In the genomic region with DNA sequence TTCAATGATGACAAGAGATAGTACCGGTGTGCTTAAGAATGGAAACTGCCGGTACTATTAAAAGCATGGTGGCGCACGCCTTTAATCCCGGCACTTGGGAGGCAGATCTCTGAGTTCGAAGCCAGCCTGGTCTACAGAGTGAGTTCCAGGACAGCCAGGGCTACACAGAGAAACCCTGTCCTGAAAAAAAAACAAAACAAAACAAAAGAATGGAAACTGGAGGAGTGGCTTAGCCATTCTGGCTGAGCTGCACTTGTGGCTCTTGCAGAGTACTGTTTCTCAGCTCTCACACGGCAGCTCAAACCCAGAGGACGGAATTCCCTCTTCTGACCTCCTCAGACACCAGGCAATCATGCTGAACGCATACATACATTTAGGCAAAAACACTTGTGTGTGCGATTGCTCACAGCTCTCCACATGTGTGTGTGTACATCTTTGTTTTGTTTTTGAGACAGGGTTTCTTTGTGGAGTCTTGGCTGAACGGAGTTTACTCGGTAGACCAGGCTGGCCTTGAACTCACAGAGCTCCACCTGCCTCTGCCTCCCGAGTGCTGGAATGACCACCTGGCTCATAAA, we compare ENCODE assay signal across 15 mouse cellular contexts. TPM values are rescaled to one million over a fixed set of nuclear protein-coding genes. Genes with fewer than 3 reads are reported as not detected.
DNase-seq lines count a peak whose midpoint lies in the region; ATAC-seq and TF ChIP-seq lines count a peak whose summit lies in the region.
"Had no signal": no experiment of that assay in that cellular context is flagged by ENCODE, and none has a peak within 500 bp of the region (broad histone marks: within the 10 kb centered on the region; RNA-seq: fewer than 3 reads in every experiment).

No protein-coding gene starts in this region.

- H3K79me2 ChIP-seq in CH12.LX (replicated peaks; ENCODE audit: control insufficient read depth, extremely low read depth, insufficient read depth, poor library complexity, severe bottlenecking) = peaks cover 67% of the 10 kb centered on the region

- TF ChIP-seq CTCF in CH12.LX (conservative IDR thresholded peaks at IDR 0.05 in 1 of 2, IDR thresholded peaks at IDR 0.05 in 1 of 2; ENCODE audit: low read depth in 2 of 2, low read length in 2 of 2) = no peak

- H3K27ac ChIP-seq in forebrain, embryonic 14.5 days (ENCODE audit: low read depth, low read length) = no peak overlapping the region
- H3K27ac ChIP-seq in forebrain, embryonic 11.5 days (ENCODE audit: low read depth, low read length) = no peak overlapping the region
- H3K27ac ChIP-seq in intestine, embryonic 15.5 days = no peak overlapping the region
- no peak overlapping the region for H3K27ac ChIP-seq in intestine, embryonic 16.5 days (ENCODE audit: low read length)
- H3K27ac ChIP-seq in CH12.LX (ENCODE audit: insufficient read depth, low read depth) = peak overlapping the region; percentile 28; the same call in 1 of the 2 replicates
- H3K27ac ChIP-seq in limb, embryonic 14.5 days (replicated peaks; ENCODE audit: low read depth, low read length) = no peak overlapping the region
- H3K27ac ChIP-seq: layer of hippocampus, adult 2 months; limb, embryonic 15.5 days; midbrain, embryonic 12.5 days had no signal

- no peak for ATAC-seq in forebrain, embryonic 14.5 days
- ATAC-seq in forebrain, embryonic 11.5 days (replicated peaks; ENCODE audit: low FRiP score) = no peak
- ATAC-seq in intestine, embryonic 15.5 days = no peak
- ATAC-seq in intestine, embryonic 16.5 days = no peak
- no peak for ATAC-seq in limb, embryonic 14.5 days (ENCODE audit: low FRiP score, low read depth)

- no peak for TF ChIP-seq EP300 in CH12.LX (IDR thresholded peaks at IDR 0.05; ENCODE audit: low read length)

- H3K9me3 ChIP-seq in forebrain, embryonic 14.5 days (replicated peaks; ENCODE audit: control insufficient read depth, low read length) = no peaks in the 10 kb centered on the region
- H3K9me3 ChIP-seq in forebrain, embryonic 11.5 days (ENCODE audit: control insufficient read depth, low read length) = no peaks in the 10 kb centered on the region
- H3K9me3 ChIP-seq in intestine, embryonic 15.5 days = no peaks in the 10 kb centered on the region
- no peaks in the 10 kb centered on the region for H3K9me3 ChIP-seq in intestine, embryonic 16.5 days (ENCODE audit: control insufficient read depth, low read length)
- no peaks in the 10 kb centered on the region for H3K9me3 ChIP-seq in CH12.LX (replicated peaks; ENCODE audit: low read length)
- H3K9me3 ChIP-seq in limb, embryonic 14.5 days (ENCODE audit: control insufficient read depth, low read length) = no peaks in the 10 kb centered on the region
- H3K9me3 ChIP-seq: limb, embryonic 15.5 days; midbrain, embryonic 12.5 days had no signal

- no peak overlapping the region for H3K4me3 ChIP-seq in forebrain, embryonic 14.5 days (ENCODE audit: low read depth, low read length)
- H3K4me3 ChIP-seq in forebrain, embryonic 11.5 days (ENCODE audit: low read depth, low read length) = no peak overlapping the region
- H3K4me3 ChIP-seq in intestine, embryonic 15.5 days (replicated peaks) = no peak overlapping the region
- H3K4me3 ChIP-seq in intestine, embryonic 16.5 days (ENCODE audit: low read length) = no peak overlapping the region
- H3K4me3 ChIP-seq in CH12.LX (replicated peaks in 1 of 3; ENCODE audit: low read depth in 2 of 3, low read length in 2 of 3, poor library complexity in 1 of 3) = peak overlapping the region; percentile 30 to 76 (median 54)
- H3K4me3 ChIP-seq in limb, embryonic 14.5 days (replicated peaks; ENCODE audit: low read length) = no peak overlapping the region
- H3K4me3 ChIP-seq: midbrain, embryonic 12.5 days had no signal

- no peak for TF ChIP-seq RAD21 in CH12.LX (IDR thresholded peaks at IDR 0.05; ENCODE audit: low read depth, low read length)

- no peaks in the 10 kb centered on the region for H3K27me3 ChIP-seq in forebrain, embryonic 14.5 days (replicated peaks; ENCODE audit: control insufficient read depth, insufficient read depth, low read length)
- H3K27me3 ChIP-seq in forebrain, embryonic 11.5 days (ENCODE audit: control insufficient read depth, insufficient read depth, low read length) = no peaks in the 10 kb centered on the region
- no peaks in the 10 kb centered on the region for H3K27me3 ChIP-seq in intestine, embryonic 15.5 days (replicated peaks)
- no peaks in the 10 kb centered on the region for H3K27me3 ChIP-seq in intestine, embryonic 16.5 days (replicated peaks; ENCODE audit: control insufficient read depth, insufficient read depth, low read length)
- H3K27me3 ChIP-seq in CH12.LX (replicated peaks) = no peaks in the 10 kb centered on the region
- no peaks in the 10 kb centered on the region for H3K27me3 ChIP-seq in limb, embryonic 14.5 days (ENCODE audit: control insufficient read depth, insufficient read depth, low read length)
- H3K27me3 ChIP-seq: limb, embryonic 15.5 days; midbrain, embryonic 12.5 days had no signal

- 85% methylated on average over 13 of the region's 13 CpGs for WGBS in forebrain, embryonic 14.5 days
- WGBS in forebrain, embryonic 11.5 days = 83% methylated on average over 13 of the region's 13 CpGs
- WGBS in intestine, embryonic 15.5 days = 83% methylated on average over 13 of the region's 13 CpGs
- 83% methylated on average over 13 of the region's 13 CpGs for WGBS in intestine, embryonic 16.5 days
- 86% methylated on average over 13 of the region's 13 CpGs for WGBS in limb, embryonic 14.5 days

- in situ Hi-C loops in CH12.LX (cut with MboI; ENCODE audit: low pct_ligation_motif_present, low pct_unique_long_range_greater_than_20kb, low sequenced_read_pairs) = no loop called here

- H3K4me1 ChIP-seq in forebrain, embryonic 14.5 days (ENCODE audit: control insufficient read depth, insufficient read depth, low read length) = peaks cover 17% of the 10 kb centered on the region
- H3K4me1 ChIP-seq in forebrain, embryonic 11.5 days (replicated peaks; ENCODE audit: control insufficient read depth, insufficient read depth, low read length) = no peaks in the 10 kb centered on the region; the same call in none of the 2 replicates
- peaks cover 20% of the 10 kb centered on the region for H3K4me1 ChIP-seq in intestine, embryonic 15.5 days (replicated peaks)
- H3K4me1 ChIP-seq in intestine, embryonic 16.5 days (ENCODE audit: control insufficient read depth, insufficient read depth, low read length) = peaks cover 22% of the 10 kb centered on the region
- H3K4me1 ChIP-seq in CH12.LX (ENCODE audit: control insufficient read depth in 1 of 2, insufficient read depth in 2 of 2) = peaks cover 8 to 67% of the 10 kb centered on the region in 2 experiments; a peak in 3 of 4 replicates
- peaks cover 15% of the 10 kb centered on the region for H3K4me1 ChIP-seq in limb, embryonic 14.5 days (ENCODE audit: control insufficient read depth, insufficient read depth, low read length)

- H3K36me3 ChIP-seq in forebrain, embryonic 14.5 days (ENCODE audit: control insufficient read depth, insufficient read depth, low read length) = no peaks in the 10 kb centered on the region
- H3K36me3 ChIP-seq in forebrain, embryonic 11.5 days (ENCODE audit: control insufficient read depth, insufficient read depth, low read length) = no peaks in the 10 kb centered on the region
- H3K36me3 ChIP-seq in intestine, embryonic 15.5 days = no peaks in the 10 kb centered on the region
- H3K36me3 ChIP-seq in intestine, embryonic 16.5 days (ENCODE audit: control insufficient read depth, insufficient read depth, low read length) = no peaks in the 10 kb centered on the region
- peaks cover 0 to 3% of the 10 kb centered on the region in 2 experiments for H3K36me3 ChIP-seq in CH12.LX (replicated peaks in 1 of 2; ENCODE audit: control insufficient read depth in 1 of 2, insufficient read depth in 1 of 2, low read length in 1 of 2)
- H3K36me3 ChIP-seq in limb, embryonic 14.5 days (ENCODE audit: control insufficient read depth, insufficient read depth, low read length) = no peaks in the 10 kb centered on the region
- H3K36me3 ChIP-seq: limb, embryonic 15.5 days; midbrain, embryonic 12.5 days had no signal

- no peak overlapping the region for H3K9ac ChIP-seq in forebrain, embryonic 14.5 days (ENCODE audit: low read length)
- no peak overlapping the region for H3K9ac ChIP-seq in forebrain, embryonic 11.5 days (ENCODE audit: low read length)
- H3K9ac ChIP-seq in intestine, embryonic 15.5 days = no peak overlapping the region
- H3K9ac ChIP-seq in intestine, embryonic 16.5 days (ENCODE audit: low read depth, low read length) = no peak overlapping the region
- H3K9ac ChIP-seq in CH12.LX (ENCODE audit: insufficient read depth, low read depth) = peak overlapping the region; percentile 92
- H3K9ac ChIP-seq in limb, embryonic 14.5 days (ENCODE audit: low read depth, low read length, severe bottlenecking) = peak overlapping the region; percentile 13; the same call in 1 of the 2 replicates
- H3K9ac ChIP-seq: limb, embryonic 15.5 days; midbrain, embryonic 12.5 days had no signal

- no peak for DNase-seq in forebrain, embryonic 14.5 days (ENCODE audit: low spot score)
- no peak for DNase-seq in forebrain, embryonic 11.5 days (ENCODE audit: low spot score)
- no peak for DNase-seq in CH12.LX (ENCODE audit: extremely low read depth)
- DNase-seq in limb, embryonic 14.5 days (ENCODE audit: low spot score) = no peak
- DNase-seq in right cerebral cortex, adult 2 months (ENCODE audit: low spot score in 2 of 2) = no peak
- no peak for DNase-seq in thymus, postnatal 0 days (ENCODE audit: low spot score)
- DNase-seq: B cell, adult 2 months; cerebellum, postnatal 36 days; heart, postnatal 4 days had no signal

- no peak for TF ChIP-seq POLR2A in CH12.LX (IDR thresholded peaks at IDR 0.05; ENCODE audit: low read depth, low read length)
- no peak for TF ChIP-seq POLR2A in limb, embryonic 14.5 days (IDR thresholded peaks at IDR 0.05; ENCODE audit: borderline replicate concordance, extremely low read depth, insufficient read depth, insufficient read length)

- peak overlapping the region; percentile 7; the same call in 1 of the 2 replicates for H3K4me2 ChIP-seq in forebrain, embryonic 14.5 days (ENCODE audit: low read length)
- H3K4me2 ChIP-seq in forebrain, embryonic 11.5 days (ENCODE audit: low read depth, low read length, severe bottlenecking) = no peak overlapping the region
- H3K4me2 ChIP-seq in intestine, embryonic 15.5 days (replicated peaks) = peak overlapping the region; percentile 4; the same call in 1 of the 2 replicates
- no peak overlapping the region for H3K4me2 ChIP-seq in intestine, embryonic 16.5 days (ENCODE audit: low read depth, low read length)
- peak overlapping the region; percentile 98 for H3K4me2 ChIP-seq in CH12.LX (ENCODE audit: insufficient read depth, low read depth, poor library complexity, severe bottlenecking)
- H3K4me2 ChIP-seq in limb, embryonic 14.5 days (replicated peaks; ENCODE audit: low read depth, low read length, severe bottlenecking) = no peak overlapping the region
- H3K4me2 ChIP-seq: limb, embryonic 15.5 days had no signal

- dilution Hi-C loops in CH12.LX (cut with MboI; ENCODE audit: extremely low pct_ligation_motif_present, extremely low pct_unique_long_range_greater_than_20kb, low sequenced_read_pairs) = no loop called here

RNA-seq across cellular contexts. Expression of a gene that starts 2.5 kb away (rescaled TPM):
- 80.8 and 88.0 TPM in 2 replicates for polyA plus RNA-seq in forebrain, embryonic 14.5 days (2014; fragmentation: Nextera tagmentation; extraction: Ambion mirVana)
- 83.2 and 88.1 TPM in 2 replicates for polyA plus RNA-seq in forebrain, embryonic 11.5 days (2014; fragmentation: Nextera tagmentation; extraction: Ambion mirVana)
- polyA plus RNA-seq in intestine, embryonic 15.5 days (2015; fragmentation: Nextera tagmentation; extraction: Ambion mirVana) = 82.6 and 87.3 TPM in 2 replicates
- 81.3 TPM in 2 replicates for polyA plus RNA-seq in intestine, embryonic 16.5 days (2015; fragmentation: Nextera tagmentation; extraction: Ambion mirVana)
- total RNA-seq in CH12.LX (2012; rRNA removed) = 27.0 and 34.0 TPM in 2 replicates
- 64.5 and 70.4 TPM in 2 replicates for total RNA-seq in CH12.LX (2014; rRNA removed)
- 43.8 and 45.9 TPM in 2 replicates for polyA plus RNA-seq in CH12.LX (2012; ENCODE audit: insufficient read length, low read depth)
- polyA plus RNA-seq in limb, embryonic 14.5 days (2012; rRNA removed) = 43.3 and 46.3 TPM in 2 replicates
- polyA plus RNA-seq in limb, embryonic 14.5 days (2014; fragmentation: Nextera tagmentation; extraction: Ambion mirVana) = 80.5 and 84.6 TPM in 2 replicates
- polyA plus RNA-seq in thymus, postnatal 0 days (2015; fragmentation: Nextera tagmentation; extraction: Ambion mirVana) = 68.6 and 69.9 TPM in 2 replicates

RNA-seq across cellular contexts. Expression of a gene that starts 21.1 kb away (rescaled TPM):
- not detected in 2 replicates for polyA plus RNA-seq in forebrain, embryonic 14.5 days (2014; fragmentation: Nextera tagmentation; extraction: Ambion mirVana)
- not detected in 2 replicates for polyA plus RNA-seq in forebrain, embryonic 11.5 days (2014; fragmentation: Nextera tagmentation; extraction: Ambion mirVana)
- polyA plus RNA-seq in intestine, embryonic 15.5 days (2015; fragmentation: Nextera tagmentation; extraction: Ambion mirVana) = not detected in 2 replicates
- not detected in 2 replicates for polyA plus RNA-seq in intestine, embryonic 16.5 days (2015; fragmentation: Nextera tagmentation; extraction: Ambion mirVana)
- total RNA-seq in CH12.LX (2012; rRNA removed) (not detected in 2 replicates), CH12.LX (2014; rRNA removed) (not detected in 2 replicates)
- polyA plus RNA-seq in CH12.LX (2012; ENCODE audit: insufficient read length, low read depth) = 0.51 TPM in 1 of 2 replicates, not detected in the other
- not detected in 2 replicates for polyA plus RNA-seq in limb, embryonic 14.5 days (2012; rRNA removed)
- polyA plus RNA-seq in limb, embryonic 14.5 days (2014; fragmentation: Nextera tagmentation; extraction: Ambion mirVana) = not detected in 2 replicates
- polyA plus RNA-seq in thymus, postnatal 0 days (2015; fragmentation: Nextera tagmentation; extraction: Ambion mirVana) = not detected in 2 replicates
- total RNA-seq: layer of hippocampus, adult 2 months had no signal
- polyA plus RNA-seq: frontal cortex, adult 2 months; limb, embryonic 15.5 days; midbrain, embryonic 12.5 days had no signal

RNA-seq across cellular contexts. Expression of a gene that starts 45.6 kb away (rescaled TPM):
- polyA plus RNA-seq in forebrain, embryonic 14.5 days (2014; fragmentation: Nextera tagmentation; extraction: Ambion mirVana) = 14.1 and 19.6 TPM in 2 replicates
- polyA plus RNA-seq in forebrain, embryonic 11.5 days (2014; fragmentation: Nextera tagmentation; extraction: Ambion mirVana) = 28.6 and 29.0 TPM in 2 replicates
- polyA plus RNA-seq in intestine, embryonic 15.5 days (2015; fragmentation: Nextera tagmentation; extraction: Ambion mirVana) = 21.9 and 22.9 TPM in 2 replicates
- 17.0 and 20.5 TPM in 2 replicates for polyA plus RNA-seq in intestine, embryonic 16.5 days (2015; fragmentation: Nextera tagmentation; extraction: Ambion mirVana)
- 11.1 and 13.9 TPM in 2 replicates for total RNA-seq in CH12.LX (2012; rRNA removed)
- total RNA-seq in CH12.LX (2014; rRNA removed) = 9.9 and 15.5 TPM in 2 replicates
- 18.3 and 20.9 TPM in 2 replicates for polyA plus RNA-seq in CH12.LX (2012; ENCODE audit: insufficient read length, low read depth)
- polyA plus RNA-seq in limb, embryonic 14.5 days (2012; rRNA removed) = 27.7 and 34.9 TPM in 2 replicates
- 25.8 and 25.9 TPM in 2 replicates for polyA plus RNA-seq in limb, embryonic 14.5 days (2014; fragmentation: Nextera tagmentation; extraction: Ambion mirVana)
- polyA plus RNA-seq in thymus, postnatal 0 days (2015; fragmentation: Nextera tagmentation; extraction: Ambion mirVana) = 25.0 and 30.6 TPM in 2 replicates

RNA-seq across cellular contexts. Expression of a gene that starts 52.7 kb away (rescaled TPM):
- polyA plus RNA-seq in forebrain, embryonic 14.5 days (2014; fragmentation: Nextera tagmentation; extraction: Ambion mirVana) = 4.6 and 5.6 TPM in 2 replicates
- 8.4 and 11.2 TPM in 2 replicates for polyA plus RNA-seq in forebrain, embryonic 11.5 days (2014; fragmentation: Nextera tagmentation; extraction: Ambion mirVana)
- polyA plus RNA-seq in intestine, embryonic 15.5 days (2015; fragmentation: Nextera tagmentation; extraction: Ambion mirVana) = 18.5 and 19.4 TPM in 2 replicates
- 19.8 and 21.5 TPM in 2 replicates for polyA plus RNA-seq in intestine, embryonic 16.5 days (2015; fragmentation: Nextera tagmentation; extraction: Ambion mirVana)
- total RNA-seq in CH12.LX (2012; rRNA removed) = 16.3 and 17.8 TPM in 2 replicates
- total RNA-seq in CH12.LX (2014; rRNA removed) = 45.7 and 52.5 TPM in 2 replicates
- polyA plus RNA-seq in CH12.LX (2012; ENCODE audit: insufficient read length, low read depth) = 21.7 and 24.6 TPM in 2 replicates
- polyA plus RNA-seq in limb, embryonic 14.5 days (2012; rRNA removed) = 20.7 and 23.3 TPM in 2 replicates
- 9.6 and 10.8 TPM in 2 replicates for polyA plus RNA-seq in limb, embryonic 14.5 days (2014; fragmentation: Nextera tagmentation; extraction: Ambion mirVana)
- 8.9 and 9.1 TPM in 2 replicates for polyA plus RNA-seq in thymus, postnatal 0 days (2015; fragmentation: Nextera tagmentation; extraction: Ambion mirVana)

Comparison
In these comparisons a context has a peak if more than half of its experiments do, and no peak if none do; other contexts are left out.
1. H3K4me2 ChIP-seq: peak in forebrain, embryonic 14.5 days (single experiment), intestine, embryonic 15.5 days (single experiment) and CH12.LX (single experiment); none in forebrain, embryonic 11.5 days (single experiment), intestine, embryonic 16.5 days (single experiment) and limb, embryonic 14.5 days (single experiment).
2. H3K4me3 ChIP-seq: peak in CH12.LX (3 of 3); none in forebrain, embryonic 14.5 days (single experiment), forebrain, embryonic 11.5 days (single experiment), intestine, embryonic 15.5 days (single experiment), intestine, embryonic 16.5 days (single experiment) and limb, embryonic 14.5 days (single experiment).
3. H3K9ac ChIP-seq: peak in CH12.LX (single experiment) and limb, embryonic 14.5 days (single experiment); none in forebrain, embryonic 14.5 days (single experiment), forebrain, embryonic 11.5 days (single experiment), intestine, embryonic 15.5 days (single experiment) and intestine, embryonic 16.5 days (single experiment).